Mouse (Mus musculus) ES-Bruce4 (cell line): ENCODE results near the gene Ccar1.

ENCODE experiments used
- EP300 ChIP-seq: IDR thresholded peaks from 2 replicates; pipeline ENCODE4 v1.6.1; 2011; ENCODE audit warnings: low read depth, low read length; ENCODE audit not compliant: insufficient read depth
- POLR2A ChIP-seq: IDR thresholded peaks from one replicate; pipeline ENCODE4 v1.8.1; 2011; ENCODE audit warnings: low read length; ENCODE audit not compliant: insufficient read depth

- TF ChIP-seq EP300 = no peak
- TF ChIP-seq POLR2A = no peak
These were observed 39.5 kb upstream of the Ccar1 start for GRCm38 (mm10) chr10:62831546-62831945.
